Mouse (Mus musculus) heart, embryonic 13.5 days (tissue): ENCODE results near the gene Rap1gap2. TPM values are rescaled to one million over a fixed set of nuclear protein-coding genes. Genes with fewer than 3 reads are reported as not detected.

Source experiments
- ATAC-seq: fragments of 200-750 bp; cut with Nextera tagmentation; 2 replicates; pipeline ENCODE4 v1.8.0; 2017; ENCODE audit warnings: moderate TSS enrichment; ENCODE audit not compliant: insufficient number of reproducible peaks, low FRiP score, low TSS enrichment; ENCODE audit errors: extremely low read depth
- H3K27ac ChIP-seq: fragments of 300-500 bp; sonication (generic); replicated peaks from 2 replicates; pipeline ENCODE4 v1.5.1; 2015; ENCODE audit warnings: moderate library complexity, mild to moderate bottlenecking, inconsistent platforms
- H3K27me3 ChIP-seq: fragments of 300-500 bp; sonication (generic); replicated peaks from 2 replicates; pipeline ENCODE4 v1.6.1; 2015; ENCODE audit warnings: mild to moderate bottlenecking, inconsistent platforms
- H3K36me3 ChIP-seq: fragments of 300-500 bp; sonication (generic); 2 replicates; pipeline ENCODE4 v1.6.1; 2015; ENCODE audit warnings: mild to moderate bottlenecking, inconsistent platforms
- H3K4me1 ChIP-seq: fragments of 300-500 bp; sonication (generic); 2 replicates; pipeline ENCODE4 v1.6.1; 2015; ENCODE audit warnings: inconsistent platforms
- H3K4me2 ChIP-seq: fragments of 300-500 bp; sonication (generic); 2 replicates; pipeline ENCODE4 v1.6.1; 2015; ENCODE audit warnings: inconsistent platforms, mild to moderate bottlenecking, moderate library complexity
- H3K4me3 ChIP-seq: fragments of 300-500 bp; sonication (generic); 2 replicates; pipeline ENCODE4 v1.5.1; 2015; ENCODE audit warnings: moderate library complexity, mild to moderate bottlenecking, inconsistent platforms
- H3K9ac ChIP-seq: fragments of 300-500 bp; sonication (generic); 2 replicates; pipeline ENCODE4 v1.6.1; 2015; ENCODE audit warnings: inconsistent platforms, mild to moderate bottlenecking, moderate library complexity
- H3K9me3 ChIP-seq: fragments of 300-500 bp; sonication (generic); 2 replicates; pipeline ENCODE4 v1.6.1; 2016; ENCODE audit warnings: inconsistent platforms
- WGBS: fragments of 180-500 bp; shearing (Covaris S2); methylation state at CpG from one replicate; pipeline ENCODE4 v1.1.7; 2015; ENCODE audit warnings: mixed read lengths; 5-methylcytosine and 5-hydroxymethylcytosine counted together
- polyA plus RNA-seq: library from polyadenylated mRNA; unstranded; fragments of >200 nt; fragmentation: Nextera tagmentation; extraction: Ambion mirVana; gene quantifications from 2 replicates; pipeline ENCODE4 v1.2.1, GENCODE M21; 2015

Rap1gap2 gene
- polyA plus RNA-seq, 1 experiment from 2014 or later, result 3.1 TPM

GRCm38 (mm10) chr11:74493936-74494335, 116.8 kb downstream of the Rap1gap2 start:
- Histone ChIP-seq H3K27me3 (no peaks in the 10 kb centered on the region), H3K36me3 (no peaks in the 10 kb centered on the region), H3K4me1 (peaks cover 26% of the 10 kb centered on the region), H3K9ac (no peak overlapping the region), H3K27ac (peak overlapping the region; percentile 24), H3K4me2 (peak overlapping the region; percentile 47), H3K9me3 (0 out of 2 replicates have a peak, but pooled peaks cover 2% of the 10 kb centered on the region), H3K4me3 (no peak overlapping the region)
- 38% methylated on average over 8 of the region's 8 CpGs for WGBS
- no peak for ATAC-seq

- Histone ChIP-seq H3K9me3 (0 out of 2 replicates have a peak, but pooled peaks cover 2% of the 10 kb centered on the region), H3K36me3 (no peaks in the 10 kb centered on the region), H3K27me3 (no peaks in the 10 kb centered on the region), H3K4me2 (peak overlapping the region; percentile 47), H3K9ac (no peak overlapping the region; the same call in 1 of the 2 replicates), H3K4me3 (no peak overlapping the region), H3K4me1 (peaks cover 28% of the 10 kb centered on the region), H3K27ac (peak overlapping the region; percentile 24)
- ATAC-seq, result 0 out of 2 replicates have a peak, but pooled peaks have one; percentile 32
- WGBS, result 39% methylated on average over 11 of the region's 11 CpGs
These were observed 117.4 kb downstream of the Rap1gap2 start for GRCm38 (mm10) chr11:74493172-74493862.

- Histone ChIP-seq H3K4me1 (peaks cover 42% of the 10 kb centered on the region), H3K4me3 (no peak overlapping the region), H3K9ac (no peak overlapping the region), H3K4me2 (no peak overlapping the region), H3K27ac (no peak overlapping the region), H3K27me3 (no peaks in the 10 kb centered on the region), H3K36me3 (no peaks in the 10 kb centered on the region), H3K9me3 (0 out of 2 replicates have a peak, but pooled peaks cover 2% of the 10 kb centered on the region)
- no peak for ATAC-seq
- 85% methylated on average over 4 of the region's 4 CpGs for WGBS
These were observed 119.6 kb downstream of the Rap1gap2 start for GRCm38 (mm10) chr11:74491130-74491529.

GRCm38 (mm10) chr11:74489239-74489638, 121.5 kb downstream of the Rap1gap2 start:
- Histone ChIP-seq H3K4me1 (peaks cover 37% of the 10 kb centered on the region), H3K9ac (no peak overlapping the region), H3K4me3 (no peak overlapping the region), H3K27ac (no peak overlapping the region), H3K27me3 (no peaks in the 10 kb centered on the region), H3K9me3 (no peaks in the 10 kb centered on the region), H3K4me2 (no peak overlapping the region), H3K36me3 (no peaks in the 10 kb centered on the region)
- WGBS, result 77% methylated on average over 5 of the region's 5 CpGs
- no peak for ATAC-seq

GRCm38 (mm10) chr11:74487952-74488351, 122.8 kb downstream of the Rap1gap2 start:
- H3K9me3 ChIP-seq, result no peaks in the 10 kb centered on the region
- H3K27ac ChIP-seq, result peak overlapping the region; percentile 22; the same call in 1 of the 2 replicates
- H3K4me3 ChIP-seq, result no peak overlapping the region
- no peaks in the 10 kb centered on the region for H3K36me3 ChIP-seq
- no peak for ATAC-seq
- peaks cover 28% of the 10 kb centered on the region for H3K4me1 ChIP-seq
- 27% methylated on average over 3 of the region's 3 CpGs for WGBS
- peak overlapping the region; percentile 8; the same call in 1 of the 2 replicates for H3K4me2 ChIP-seq
- no peak overlapping the region for H3K9ac ChIP-seq
- no peaks in the 10 kb centered on the region for H3K27me3 ChIP-seq

GRCm38 (mm10) chr11:74485435-74486217, 125.1 kb downstream of the Rap1gap2 start:
- ATAC-seq, result no peak
- Histone ChIP-seq H3K4me1 (peaks cover 28% of the 10 kb centered on the region), H3K9ac (no peak overlapping the region), H3K27me3 (no peaks in the 10 kb centered on the region), H3K27ac (no peak overlapping the region), H3K9me3 (no peaks in the 10 kb centered on the region), H3K4me2 (no peak overlapping the region), H3K4me3 (no peak overlapping the region), H3K36me3 (no peaks in the 10 kb centered on the region)
- 69% methylated on average over 7 of the region's 7 CpGs for WGBS

GRCm38 (mm10) chr11:74483871-74484270, 126.8 kb downstream of the Rap1gap2 start:
- Histone ChIP-seq H3K4me3 (no peak overlapping the region), H3K9me3 (no peaks in the 10 kb centered on the region), H3K9ac (no peak overlapping the region), H3K4me2 (no peak overlapping the region), H3K27ac (no peak overlapping the region), H3K27me3 (no peaks in the 10 kb centered on the region), H3K4me1 (peaks cover 38% of the 10 kb centered on the region), H3K36me3 (no peaks in the 10 kb centered on the region)
- no peak for ATAC-seq
- WGBS, result 62% methylated on average over 5 of the region's 5 CpGs

GRCm38 (mm10) chr11:74483153-74483817, 127.4 kb downstream of the Rap1gap2 start:
- Histone ChIP-seq H3K27me3 (no peaks in the 10 kb centered on the region), H3K9me3 (no peaks in the 10 kb centered on the region), H3K36me3 (no peaks in the 10 kb centered on the region), H3K4me1 (peaks cover 32% of the 10 kb centered on the region), H3K9ac (no peak overlapping the region), H3K4me3 (no peak overlapping the region), H3K27ac (no peak overlapping the region), H3K4me2 (no peak overlapping the region)
- WGBS, result 70% methylated on average over 6 of the region's 6 CpGs
- no peak for ATAC-seq

GRCm38 (mm10) chr11:74481797-74482196, 128.9 kb downstream of the Rap1gap2 start:
- Histone ChIP-seq H3K4me1 (peaks cover 19% of the 10 kb centered on the region), H3K4me2 (no peak overlapping the region), H3K9me3 (no peaks in the 10 kb centered on the region), H3K9ac (no peak overlapping the region), H3K36me3 (no peaks in the 10 kb centered on the region), H3K4me3 (no peak overlapping the region), H3K27ac (no peak overlapping the region), H3K27me3 (no peaks in the 10 kb centered on the region)
- no peak for ATAC-seq
- 65% methylated on average over 5 of the region's 5 CpGs for WGBS

GRCm38 (mm10) chr11:74479715-74480289, 130.9 kb downstream of the Rap1gap2 start:
- no peak for ATAC-seq

GRCm38 (mm10) chr11:74478877-74479276, 131.8 kb downstream of the Rap1gap2 start:
- no peaks in the 10 kb centered on the region for H3K27me3 ChIP-seq
- H3K9ac ChIP-seq, result no peak overlapping the region
- no peaks in the 10 kb centered on the region for H3K9me3 ChIP-seq
- H3K27ac ChIP-seq, result no peak overlapping the region
- 70% methylated on average over 2 of the region's 2 CpGs for WGBS
- no peaks in the 10 kb centered on the region for H3K36me3 ChIP-seq
- H3K4me2 ChIP-seq, result no peak overlapping the region
- peaks cover 26% of the 10 kb centered on the region for H3K4me1 ChIP-seq
- no peak for ATAC-seq
- H3K4me3 ChIP-seq, result no peak overlapping the region

More at GRCm38 (mm10) chr11:74479715-74480289, 130.9 kb downstream of the Rap1gap2 start:
- Histone ChIP-seq H3K9ac (no peak overlapping the region), H3K4me3 (no peak overlapping the region), H3K9me3 (no peaks in the 10 kb centered on the region), H3K36me3 (no peaks in the 10 kb centered on the region), H3K27ac (no peak overlapping the region), H3K4me2 (no peak overlapping the region), H3K27me3 (no peaks in the 10 kb centered on the region), H3K4me1 (peaks cover 26% of the 10 kb centered on the region)
- 70% methylated on average over 5 of the region's 5 CpGs for WGBS
